Mouse (Mus musculus): ENCODE data around the gene Hecw2. TPM values are rescaled to one million over a fixed set of nuclear protein-coding genes. Genes with fewer than 3 reads are reported as not detected.

Hecw2 gene
- polyA plus RNA-seq, 2 experiments = 0.17 to 0.26 TPM

DNA sequence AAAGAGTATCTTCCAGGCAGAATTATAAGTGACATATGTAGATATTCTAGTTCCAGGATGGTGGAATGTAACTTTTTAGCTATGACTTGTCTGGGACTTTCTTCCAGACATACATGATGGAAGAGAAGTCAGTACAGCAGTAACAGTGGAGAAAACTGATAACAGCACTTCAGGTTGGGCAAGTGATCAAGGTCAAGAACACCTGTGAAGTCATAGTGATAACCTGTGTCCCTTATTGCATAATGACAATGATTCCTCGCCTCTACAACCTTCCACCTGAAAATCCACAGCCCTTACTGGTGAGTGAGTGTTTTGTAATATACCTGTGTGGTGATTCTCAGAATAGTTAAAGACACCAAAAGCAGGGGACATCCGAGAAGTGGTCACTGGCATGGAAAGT, 400.7 kb downstream of the Hecw2 start:
- Histone ChIP-seq H3K4me1 (replicated peaks; ENCODE audit: control insufficient read depth in 2 of 2, insufficient read depth in 2 of 2, low read length in 1 of 2) (no peaks in the 10 kb centered on the region), H3K36me3 (replicated peaks; ENCODE audit: control insufficient read depth, insufficient read depth, low read depth) (no peaks in the 10 kb centered on the region), H3K27me3 (ENCODE audit: control insufficient read depth, insufficient read depth, low read length) (no peaks in the 10 kb centered on the region), H3K9ac (replicated peaks) (no peak overlapping the region), H3K4me3 (ENCODE audit: insufficient read depth in 1 of 2, low read depth in 2 of 2, low read length in 2 of 2) (no peak overlapping the region), H3K4me2 (ENCODE audit: low read depth) (no peak overlapping the region), H3K9me3 (ENCODE audit: control insufficient read depth, low read length) (no peaks in the 10 kb centered on the region), H3K27ac (no peak overlapping the region)
- no peak for DNase-seq (ENCODE audit: low read depth in 3 of 3, low spot score in 3 of 3)
- TF ChIP-seq EP300 (IDR thresholded peaks at IDR 0.05; ENCODE audit: low read depth) (no peak), CTCF (IDR thresholded peaks at IDR 0.05; ENCODE audit: low read depth) (no peak)
- no peak for ATAC-seq (ENCODE audit: insufficient read depth)
- 50% methylated on average over 2 of the region's 2 CpGs for WGBS (ENCODE audit: insufficient replicate concordance)

- no peaks in the 10 kb centered on the region for H3K36me3 ChIP-seq (replicated peaks; ENCODE audit: control insufficient read depth, insufficient read depth, low read depth)
- no peak for ATAC-seq (ENCODE audit: insufficient read depth)
Observed at GRCm38 (mm10) chr1:53791343-53791742, 403.6 kb downstream of the Hecw2 start.

GRCm38 (mm10) chr1:53784721-53785418, 410.1 kb downstream of the Hecw2 start, which contains the start of gene Stk17b:
Gene Stk17b, minus strand, starts transcription at chr1:53785224.
- no peaks in the 10 kb centered on the region for H3K27me3 ChIP-seq (ENCODE audit: control insufficient read depth, insufficient read depth, low read length)
- no peaks in the 10 kb centered on the region for H3K9me3 ChIP-seq (ENCODE audit: control insufficient read depth, low read length)
- no peaks in the 10 kb centered on the region for H3K36me3 ChIP-seq (replicated peaks; ENCODE audit: control insufficient read depth, insufficient read depth, low read depth)
- peak within 1 kb of the TSS; percentile 94 to 99 for H3K4me3 ChIP-seq (ENCODE audit: insufficient read depth in 1 of 2, low read depth in 2 of 2, low read length in 2 of 2)
- H3K9ac ChIP-seq (replicated peaks) = peak within 1 kb of the TSS; percentile 99
- peak within 1 kb of the TSS; percentile 92 for H3K27ac ChIP-seq
- peaks cover 2 to 3% of the 10 kb centered on the region in 2 experiments; a peak in 2 of 4 replicates for H3K4me1 ChIP-seq (replicated peaks; ENCODE audit: control insufficient read depth in 2 of 2, insufficient read depth in 2 of 2, low read length in 1 of 2)
- no peak for TF ChIP-seq CTCF (IDR thresholded peaks at IDR 0.05; ENCODE audit: low read depth)
- TF ChIP-seq EP300 (IDR thresholded peaks at IDR 0.05; ENCODE audit: low read depth) = no peak
- WGBS (ENCODE audit: insufficient replicate concordance) = under 1% methylated on average over 67 of the region's 81 CpGs
- peak within 1 kb of the TSS; percentile 72 for H3K4me2 ChIP-seq (ENCODE audit: low read depth)
- ATAC-seq (ENCODE audit: insufficient read depth) (peak; percentile 95), DNase-seq (ENCODE audit: low read depth in 3 of 3, low spot score in 3 of 3) (peak; percentile 88 to 91 (median 90))

More at GRCm38 (mm10) chr1:53791343-53791742, 403.6 kb downstream of the Hecw2 start:
- Histone ChIP-seq H3K9me3 (ENCODE audit: control insufficient read depth, low read length) (no peaks in the 10 kb centered on the region), H3K27ac (no peak overlapping the region), H3K9ac (replicated peaks) (no peak overlapping the region), H3K4me3 (ENCODE audit: insufficient read depth in 1 of 2, low read depth in 2 of 2, low read length in 2 of 2) (no peak overlapping the region), H3K4me1 (replicated peaks; ENCODE audit: control insufficient read depth in 2 of 2, insufficient read depth in 2 of 2, low read length in 1 of 2) (no peaks in the 10 kb centered on the region), H3K4me2 (ENCODE audit: low read depth) (no peak overlapping the region), H3K27me3 (ENCODE audit: control insufficient read depth, insufficient read depth, low read length) (no peaks in the 10 kb centered on the region)
- DNase-seq (ENCODE audit: low read depth in 3 of 3, low spot score in 3 of 3) = no peak
- 42% methylated on average over 2 of the region's 2 CpGs for WGBS (ENCODE audit: insufficient replicate concordance)
- TF ChIP-seq CTCF (IDR thresholded peaks at IDR 0.05; ENCODE audit: low read depth) = no peak
- TF ChIP-seq EP300 (IDR thresholded peaks at IDR 0.05; ENCODE audit: low read depth) = no peak

DNA sequence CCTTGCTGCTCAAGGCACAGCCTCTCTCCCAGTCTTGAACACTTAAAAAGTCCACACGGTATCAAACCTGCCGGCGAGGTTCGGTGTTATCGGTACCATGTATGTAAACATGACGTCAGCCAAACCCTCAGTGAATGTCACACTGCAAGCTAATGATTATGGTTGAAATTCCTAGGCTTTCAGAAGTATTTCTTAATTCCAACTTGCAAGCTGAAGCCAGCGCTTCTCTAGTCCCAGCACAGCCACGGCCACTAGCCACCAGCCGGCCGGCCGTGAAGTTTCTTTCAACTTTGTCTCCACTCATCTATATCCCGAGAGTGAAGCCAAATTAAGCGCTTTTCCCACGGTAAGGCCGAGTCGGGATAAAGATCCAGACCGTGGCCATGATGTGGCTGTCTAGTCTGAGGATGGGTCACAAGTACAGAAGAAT, 410.7 kb downstream of the Hecw2 start:
- Histone ChIP-seq H3K9me3 (ENCODE audit: control insufficient read depth, low read length) (no peaks in the 10 kb centered on the region), H3K4me1 (replicated peaks; ENCODE audit: control insufficient read depth in 2 of 2, insufficient read depth in 2 of 2, low read length in 1 of 2) (peaks cover 2 to 3% of the 10 kb centered on the region in 2 experiments; a peak in 2 of 4 replicates), H3K27me3 (ENCODE audit: control insufficient read depth, insufficient read depth, low read length) (no peaks in the 10 kb centered on the region), H3K9ac (replicated peaks) (peak overlapping the region; percentile 99), H3K4me2 (ENCODE audit: low read depth) (peak overlapping the region; percentile 72), H3K4me3 (ENCODE audit: insufficient read depth in 1 of 2, low read depth in 2 of 2, low read length in 2 of 2) (peak overlapping the region; percentile 94 to 99), H3K36me3 (replicated peaks; ENCODE audit: control insufficient read depth, insufficient read depth, low read depth) (no peaks in the 10 kb centered on the region), H3K27ac (peak overlapping the region; percentile 92)
- no peak for TF ChIP-seq EP300 (IDR thresholded peaks at IDR 0.05; ENCODE audit: low read depth)
- no peak for TF ChIP-seq CTCF (IDR thresholded peaks at IDR 0.05; ENCODE audit: low read depth)
- DNase-seq (ENCODE audit: low read depth in 3 of 3, low spot score in 3 of 3) (peak; percentile 64 to 74 (median 65)), ATAC-seq (ENCODE audit: insufficient read depth) (peak; percentile 59)
- WGBS (ENCODE audit: insufficient replicate concordance) = under 1% methylated on average over 17 of the region's 17 CpGs

GRCm38 (mm10) chr1:53782956-53783355, 412.0 kb downstream of the Hecw2 start:
- DNase-seq (ENCODE audit: low read depth in 3 of 3, low spot score in 3 of 3) = no peak

More at GRCm38 (mm10) chr1:53782956-53783355, 412.0 kb downstream of the Hecw2 start:
- TF ChIP-seq CTCF (IDR thresholded peaks at IDR 0.05; ENCODE audit: low read depth) (no peak), EP300 (IDR thresholded peaks at IDR 0.05; ENCODE audit: low read depth) (no peak)
- H3K27me3 ChIP-seq (ENCODE audit: control insufficient read depth, insufficient read depth, low read length) = no peaks in the 10 kb centered on the region
- H3K9ac ChIP-seq (replicated peaks) = no peak overlapping the region
- H3K4me1 ChIP-seq (replicated peaks; ENCODE audit: control insufficient read depth in 2 of 2, insufficient read depth in 2 of 2, low read length in 1 of 2) = peaks cover 3% of the 10 kb centered on the region in 2 experiments; a peak in 3 of 4 replicates
- no peak overlapping the region for H3K27ac ChIP-seq
- no peaks in the 10 kb centered on the region for H3K9me3 ChIP-seq (ENCODE audit: control insufficient read depth, low read length)
- WGBS (ENCODE audit: insufficient replicate concordance) = 75% methylated on average over 1 of the region's 1 CpGs
- ATAC-seq (ENCODE audit: insufficient read depth) = no peak
- H3K36me3 ChIP-seq (replicated peaks; ENCODE audit: control insufficient read depth, insufficient read depth, low read depth) = no peaks in the 10 kb centered on the region
- H3K4me2 ChIP-seq (ENCODE audit: low read depth) = peak overlapping the region; percentile 33
- no peak overlapping the region for H3K4me3 ChIP-seq (ENCODE audit: insufficient read depth in 1 of 2, low read depth in 2 of 2, low read length in 2 of 2)

All from liver, embryonic 14.5 days (tissue).